Mouse (Mus musculus) heart, postnatal 25 days (tissue): ENCODE data around the gene Uqcr11. TPM values are rescaled to one million over a fixed set of nuclear protein-coding genes. Genes with fewer than 3 reads are reported as not detected.

ENCODE experiments used
- DNase-seq: peaks from one replicate; pipeline ENCODE4 v3.0.0; 2022; ENCODE audit warnings: low spot score
- intact Hi-C: fragments of 180-260 bp; cut with DNase I; formaldehyde crosslinking; loops from one replicate; pipeline ENCODE4 v1.15.1; 2025
- total RNA-seq, 2 experiments: library from RNA; stranded (reverse); gene quantifications; 2 replicates each; pipeline ENCODE4 v1.2.3; 2021

Uqcr11 gene
- total RNA-seq, 2 experiments from 2014 or later: 1,983 to 2,045 TPM

- intact Hi-C loops: no loop called here
- DNase-seq: no peak
Observed at GRCm38 (mm10) chr10:80432936-80433512, 26.4 kb upstream of the Uqcr11 start.

DNA sequence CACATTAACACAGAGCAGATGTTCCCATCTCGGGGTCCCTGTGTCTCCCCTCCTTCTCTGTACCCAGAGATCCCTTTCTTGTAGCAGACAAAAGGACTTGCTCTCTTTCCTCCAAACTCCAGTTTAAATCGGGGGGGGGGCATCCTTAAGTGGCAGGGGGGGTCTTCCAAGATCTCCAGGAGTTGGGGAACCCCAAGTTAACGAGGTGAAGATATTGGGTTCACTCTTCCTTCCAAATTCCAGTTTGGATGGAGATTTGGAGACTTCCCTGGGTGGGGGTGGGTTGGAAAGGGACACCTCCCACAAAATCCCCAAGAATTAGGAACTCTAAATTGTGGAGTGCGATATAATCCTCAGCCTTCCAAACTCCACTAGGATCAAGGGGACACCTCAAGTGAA is 25.8 kb upstream of the Uqcr11 start:
- no peak for DNase-seq
- intact Hi-C loops: no loop called here

GRCm38 (mm10) chr10:80431570-80432386 is 25.1 kb upstream of the Uqcr11 start:
- DNase-seq: no peak

DNA sequence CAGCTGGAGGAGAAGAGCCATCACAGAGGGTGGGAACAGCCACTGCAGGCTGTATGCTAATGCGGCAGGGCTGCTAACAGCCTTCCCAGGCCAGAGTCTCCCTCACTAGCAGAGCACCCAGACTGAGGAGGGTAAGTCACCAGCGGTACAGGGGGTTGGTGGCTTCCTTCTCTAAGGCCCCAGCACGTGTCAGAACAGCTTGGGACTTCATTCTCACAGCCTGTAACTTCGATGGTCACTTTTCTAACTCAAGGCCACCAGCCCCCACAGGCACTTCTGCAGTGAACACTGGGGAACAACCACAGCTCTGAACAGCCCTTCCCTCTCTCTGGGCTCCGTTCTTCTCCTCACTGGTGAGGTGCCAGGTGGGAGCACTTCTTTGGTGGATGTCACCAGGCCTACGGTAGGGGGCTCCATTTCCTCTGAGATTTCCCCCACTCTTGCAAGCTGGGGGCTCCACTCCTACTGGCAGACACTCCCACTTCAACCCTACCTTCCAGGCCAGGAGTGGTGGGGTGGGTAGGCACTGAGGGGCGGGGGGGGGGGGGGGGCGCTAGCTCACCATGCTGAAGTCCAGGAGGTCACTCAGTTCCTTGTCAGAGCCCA is 23.8 kb upstream of the Uqcr11 start:
- no peak for DNase-seq
- intact Hi-C loops: no loop called here

More at GRCm38 (mm10) chr10:80431570-80432386, 25.1 kb upstream of the Uqcr11 start:
- intact Hi-C loops: no loop called here

DNA sequence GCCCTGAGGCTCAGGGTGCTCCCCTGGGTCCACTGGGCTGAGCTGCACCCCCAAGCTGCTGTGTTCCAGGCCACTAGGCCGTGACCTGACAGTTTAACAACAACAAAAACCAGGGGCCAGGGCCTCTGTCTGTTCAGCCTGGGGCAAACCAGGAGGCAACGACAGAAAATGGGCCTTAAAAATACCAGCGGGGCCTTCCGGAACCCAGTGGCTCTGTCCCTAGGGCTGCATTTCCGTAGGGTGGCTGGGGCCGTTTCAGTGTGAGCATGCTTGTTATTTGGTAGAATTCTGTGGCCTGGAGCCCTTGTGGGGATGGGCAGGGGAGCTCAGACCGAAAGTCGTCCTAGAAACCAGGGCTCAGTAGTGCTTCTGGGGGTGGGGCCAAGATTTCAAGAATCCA is 23.2 kb upstream of the Uqcr11 start:
- no peak for DNase-seq
- intact Hi-C loops: no loop called here

DNA sequence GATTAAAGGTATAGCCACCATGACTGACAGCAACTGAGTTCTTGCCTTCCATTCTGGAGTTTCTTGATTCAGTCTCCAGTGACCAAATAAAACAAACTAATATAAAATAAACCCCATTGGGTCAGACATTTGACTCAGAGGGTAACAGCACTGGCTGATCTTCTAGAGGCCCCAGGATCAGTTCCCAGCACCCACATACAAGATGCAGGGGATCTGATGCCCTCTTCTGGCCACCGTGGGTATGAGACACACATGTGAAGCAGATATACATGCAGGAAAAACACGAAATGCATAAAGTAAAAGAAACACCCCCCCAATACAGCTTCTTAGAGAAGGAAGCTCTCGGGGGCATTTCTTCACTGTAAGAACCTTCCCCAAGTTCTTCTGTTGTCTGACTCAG is 18.4 kb upstream of the Uqcr11 start:
- intact Hi-C loops: no loop called here
- DNase-seq: no peak

GRCm38 (mm10) chr10:80423562-80423961 is 16.9 kb upstream of the Uqcr11 start:
- DNase-seq: no peak
- intact Hi-C loops: no loop called here

DNA sequence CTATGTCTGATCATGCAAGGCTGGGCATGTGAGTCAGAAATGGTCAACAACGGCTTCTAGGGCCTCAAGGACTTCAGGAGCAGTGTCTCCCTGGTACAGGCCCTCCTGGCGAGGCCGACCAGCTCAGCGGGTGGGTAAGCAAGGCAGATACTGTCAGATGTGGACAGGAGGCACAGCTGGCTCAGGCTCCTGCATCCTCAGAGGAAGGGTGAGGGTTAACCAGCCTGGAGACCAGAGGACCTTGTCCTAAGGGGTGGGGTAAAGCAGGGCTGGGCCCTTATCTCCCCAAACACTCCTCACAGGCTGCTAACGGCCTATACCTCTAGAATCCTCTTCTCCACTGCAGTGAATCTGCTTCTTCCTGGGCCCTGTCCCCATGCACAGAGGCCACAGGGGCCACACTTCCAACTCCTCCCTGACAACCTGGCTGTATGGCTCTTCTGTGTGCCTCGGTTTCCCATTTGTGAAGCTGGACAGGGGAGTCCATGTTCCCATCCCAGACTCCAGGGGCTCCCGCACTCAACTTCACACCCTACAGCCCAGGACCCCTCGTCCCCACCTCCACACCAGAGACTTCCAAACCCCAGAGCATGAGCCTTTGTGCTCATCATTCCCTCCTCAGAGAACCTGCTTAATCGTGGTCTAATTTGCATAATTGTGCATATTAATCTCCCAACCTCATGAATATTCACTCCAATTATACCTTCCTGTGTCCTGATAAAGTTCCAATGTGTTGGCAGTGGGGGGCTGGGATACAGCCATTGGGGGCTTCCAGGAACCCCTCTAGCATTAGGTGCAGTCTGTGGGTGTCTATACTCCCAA is 15.2 kb upstream of the Uqcr11 start:
- DNase-seq: no peak
- intact Hi-C loops: no loop called here

GRCm38 (mm10) chr10:80421208-80421607 is 14.6 kb upstream of the Uqcr11 start:
- no peak for DNase-seq
- intact Hi-C loops: no loop called here

DNA sequence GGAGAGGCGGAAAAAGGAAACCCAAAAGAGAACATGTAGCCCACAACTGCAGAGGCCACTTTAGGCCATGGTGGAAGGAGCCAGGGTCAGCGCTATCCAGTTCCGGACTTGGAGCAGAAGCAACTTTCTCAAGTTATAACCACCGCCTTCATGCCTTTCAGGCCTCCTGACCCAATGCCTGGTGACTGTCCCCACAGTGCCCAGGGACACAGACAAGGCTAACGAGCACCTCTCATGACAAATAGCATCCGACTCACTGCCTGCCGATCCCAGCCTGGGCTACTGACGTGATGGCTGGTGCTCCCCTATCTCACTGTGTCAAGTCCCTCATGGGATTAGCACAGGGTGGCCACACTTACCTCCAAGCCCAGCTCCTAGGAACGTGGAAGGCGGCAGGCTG is 14.1 kb upstream of the Uqcr11 start:
- intact Hi-C loops: no loop called here
- no peak for DNase-seq

GRCm38 (mm10) chr10:80419419-80419818 is 12.8 kb upstream of the Uqcr11 start:
- no peak for DNase-seq
- intact Hi-C loops: no loop called here

GRCm38 (mm10) chr10:80418311-80418710 is 11.7 kb upstream of the Uqcr11 start:
- intact Hi-C loops: no loop called here
- DNase-seq: no peak

GRCm38 (mm10) chr10:80417841-80418240 is 11.2 kb upstream of the Uqcr11 start:
- no peak for DNase-seq
- intact Hi-C loops: no loop called here

DNA sequence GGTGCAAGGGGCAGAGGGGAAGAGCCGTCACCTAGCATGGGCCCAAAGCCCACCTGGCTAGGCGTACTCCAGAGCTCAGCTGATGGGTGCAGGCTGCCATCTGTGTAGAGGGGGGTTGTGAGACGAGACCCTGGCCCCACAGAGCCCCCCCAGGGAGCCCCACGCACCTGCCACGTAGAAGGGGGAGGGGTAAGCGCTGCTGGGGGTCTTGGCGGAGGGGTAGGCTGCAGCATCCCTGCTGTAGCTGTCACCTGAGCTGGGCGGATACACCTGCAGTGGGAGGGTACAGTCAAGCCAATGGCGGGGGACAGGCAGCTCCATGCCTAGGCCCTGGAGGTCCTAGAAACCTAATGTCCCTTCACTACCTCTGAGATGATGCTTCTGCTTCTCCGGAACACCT is 10.7 kb upstream of the Uqcr11 start:
- intact Hi-C loops: no loop called here
- no peak for DNase-seq

DNA sequence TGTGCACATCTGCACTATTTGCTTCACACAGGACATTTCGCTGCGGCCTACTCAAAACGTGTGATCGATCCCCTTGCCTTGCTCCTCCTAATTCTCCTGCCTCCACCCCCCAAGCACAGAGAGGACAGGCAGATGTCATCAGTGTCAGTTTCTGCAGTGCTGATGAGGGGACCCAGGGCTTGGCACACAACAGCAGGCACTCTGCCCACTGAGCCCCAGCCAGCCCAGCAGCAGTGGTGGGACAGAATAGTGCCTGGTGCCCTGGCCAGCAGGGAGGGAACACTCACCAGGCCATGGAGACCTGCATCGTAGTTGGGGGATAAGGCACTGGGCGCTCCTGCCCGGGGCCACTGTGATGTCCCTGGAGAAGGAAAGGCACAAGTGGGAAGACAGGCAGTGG is 8.9 kb upstream of the Uqcr11 start:
- intact Hi-C loops: no loop called here
- no peak for DNase-seq

GRCm38 (mm10) chr10:80412656-80413541 is 6.3 kb upstream of the Uqcr11 start:
- intact Hi-C loops: no loop called here
- peak; percentile 57 for DNase-seq

DNA sequence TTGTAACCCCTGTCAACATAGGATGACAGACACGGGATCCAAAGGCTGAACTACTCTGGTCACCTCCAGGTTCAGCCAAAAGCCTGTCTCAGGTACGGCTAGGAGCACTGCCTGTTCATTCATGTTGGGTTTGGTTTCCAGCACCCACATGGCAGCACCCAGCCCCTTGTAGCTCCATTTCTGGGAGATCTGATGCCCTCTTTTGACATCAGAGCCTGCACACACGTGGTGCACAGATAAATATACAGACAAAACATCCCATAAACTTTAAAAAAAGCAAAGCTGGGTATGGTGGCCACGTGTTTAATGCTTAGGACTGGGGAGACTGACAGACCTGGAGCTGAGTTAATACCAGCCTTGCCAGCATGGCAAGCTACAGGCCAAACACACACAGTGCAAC is 1.3 kb upstream of the Uqcr11 start:
- DNase-seq: no peak

GRCm38 (mm10) chr10:80405481-80406173 is 1.0 kb downstream of the Uqcr11 start:
- intact Hi-C loops: no loop called here
- DNase-seq: no peak

More for the DNA sequence above, 1.3 kb upstream of the Uqcr11 start:
- intact Hi-C loops: no loop called here
